Mouse (Mus musculus) 3134 (cell line): ENCODE data around the gene Llgl2.

Source experiments
- DNase-seq: peaks from one replicate; pipeline ENCODE4 v3.0.0-alpha.2; 2011; ENCODE audit warnings: low spot score; ENCODE audit not compliant: insufficient read length; ENCODE audit errors: extremely low read depth

Llgl2 gene

DNA sequence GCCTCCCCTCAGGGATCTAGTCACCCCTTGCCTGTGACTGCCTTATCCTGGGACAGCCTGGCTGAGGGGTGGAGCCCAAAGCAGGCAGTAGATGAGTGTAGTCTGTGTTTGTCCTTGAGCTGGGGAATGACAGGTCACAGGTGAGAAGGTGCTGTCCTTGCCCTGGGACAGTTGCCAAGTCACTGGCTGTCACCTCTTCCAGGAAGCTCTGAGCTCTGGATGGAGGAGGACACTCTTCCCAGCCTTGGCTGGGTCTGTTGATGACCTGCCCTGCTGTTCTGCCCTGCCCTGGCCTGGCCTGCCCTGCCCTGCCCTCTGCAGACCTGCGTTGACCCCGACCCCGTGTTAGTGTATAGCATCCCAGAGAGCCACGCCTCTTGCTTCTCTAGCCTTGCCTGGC lies 48.6 kb downstream of the Llgl2 start:
- no peak for DNase-seq

DNA sequence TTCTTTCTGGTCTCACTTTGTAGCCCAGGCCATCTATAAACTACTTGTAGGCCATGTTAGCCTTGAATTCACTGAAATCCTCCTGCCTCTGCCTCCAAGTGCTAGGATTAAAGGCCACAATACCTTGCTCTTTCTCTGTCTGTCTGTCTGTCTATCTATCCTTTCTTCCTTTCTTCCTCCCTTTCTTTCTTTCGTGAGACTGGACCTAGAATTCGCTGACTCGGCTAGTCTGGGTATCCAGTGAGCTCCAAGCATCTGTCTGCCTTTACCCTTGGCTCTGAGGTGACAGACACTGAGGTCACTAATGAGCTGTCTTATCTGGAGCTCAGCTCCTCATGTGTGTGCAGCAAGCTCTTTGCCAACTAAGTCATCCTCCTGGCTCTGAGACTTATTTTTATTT lies 52.1 kb downstream of the Llgl2 start:
- DNase-seq, result no peak

- no peak for DNase-seq
Observed at GRCm38 (mm10) chr11:115876438-115876837, 52.6 kb downstream of the Llgl2 start.

DNA sequence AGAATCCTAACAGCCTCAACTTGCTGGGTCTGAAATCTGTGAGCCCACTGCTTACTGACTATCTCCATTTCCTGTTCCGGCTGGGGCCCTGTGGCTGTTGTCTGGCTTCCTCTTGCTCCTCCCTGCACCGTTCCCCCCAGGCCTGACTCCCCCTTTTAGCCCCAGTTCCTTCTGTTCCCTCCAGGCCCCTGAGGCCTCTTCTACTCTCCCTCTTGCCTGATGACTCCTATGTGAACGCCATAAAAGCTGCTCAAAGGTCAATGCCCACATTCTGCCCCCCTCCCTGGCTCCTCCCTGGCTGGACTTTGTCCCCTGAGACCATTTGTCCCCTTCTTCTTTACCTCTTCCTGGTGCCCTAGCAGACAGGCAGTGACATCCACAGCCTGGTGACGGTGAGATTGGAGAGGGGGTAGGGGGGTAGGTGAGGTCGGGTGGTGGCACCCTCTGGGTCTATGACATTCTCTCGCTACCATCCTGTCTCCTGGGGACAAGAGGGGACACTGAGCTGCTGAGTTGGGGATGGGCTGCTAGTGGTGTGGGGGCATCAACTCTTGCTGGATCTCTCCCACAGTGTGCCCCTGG lies 53.4 kb downstream of the Llgl2 start:
- no peak for DNase-seq

GRCm38 (mm10) chr11:115878071-115878470 lies 54.2 kb downstream of the Llgl2 start:
- no peak for DNase-seq

- DNase-seq, result peak; percentile 48
Observed at GRCm38 (mm10) chr11:115881002-115881401, 57.2 kb downstream of the Llgl2 start.

DNA sequence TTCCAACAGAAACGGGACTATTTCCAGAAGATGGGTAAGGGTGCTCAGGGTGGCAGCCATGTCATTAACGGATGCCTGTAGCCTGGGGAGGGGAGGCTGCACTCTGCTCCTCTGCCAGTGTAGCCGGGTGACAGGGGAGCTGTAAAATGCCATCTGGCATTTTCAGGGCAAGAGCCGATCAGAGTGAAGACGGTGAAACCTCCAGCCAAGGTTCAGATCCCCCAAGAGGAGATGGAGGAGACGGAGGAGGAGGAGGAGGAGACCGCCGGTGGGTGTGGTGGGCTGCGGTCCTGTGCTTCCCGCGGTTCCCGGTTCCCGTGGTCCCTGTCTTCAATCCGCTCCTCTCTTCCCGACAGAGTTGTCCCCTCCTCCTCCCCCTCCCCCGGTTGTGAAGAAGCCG lies 59.4 kb downstream of the Llgl2 start:
- no peak for DNase-seq

DNA sequence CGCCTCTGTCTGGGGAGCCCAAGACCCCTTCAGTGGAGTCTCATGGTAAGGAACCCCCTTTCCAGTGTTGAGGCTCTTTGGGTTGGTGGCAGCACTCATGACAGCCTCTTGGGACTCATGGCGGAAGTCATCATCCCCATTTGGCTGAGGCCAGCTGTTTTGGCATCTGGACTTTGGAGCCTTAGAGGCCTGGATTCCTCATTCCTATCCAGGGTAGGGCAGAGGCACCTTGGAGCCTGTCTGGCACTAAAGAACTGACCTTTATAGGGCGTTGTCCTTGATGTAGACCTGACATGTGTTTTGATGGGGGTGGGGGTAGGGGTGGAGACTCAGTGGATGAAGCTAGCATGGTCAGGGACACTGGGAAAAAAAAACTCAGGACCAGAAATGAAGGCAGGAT lies 60.5 kb downstream of the Llgl2 start:
- DNase-seq, result no peak

DNA sequence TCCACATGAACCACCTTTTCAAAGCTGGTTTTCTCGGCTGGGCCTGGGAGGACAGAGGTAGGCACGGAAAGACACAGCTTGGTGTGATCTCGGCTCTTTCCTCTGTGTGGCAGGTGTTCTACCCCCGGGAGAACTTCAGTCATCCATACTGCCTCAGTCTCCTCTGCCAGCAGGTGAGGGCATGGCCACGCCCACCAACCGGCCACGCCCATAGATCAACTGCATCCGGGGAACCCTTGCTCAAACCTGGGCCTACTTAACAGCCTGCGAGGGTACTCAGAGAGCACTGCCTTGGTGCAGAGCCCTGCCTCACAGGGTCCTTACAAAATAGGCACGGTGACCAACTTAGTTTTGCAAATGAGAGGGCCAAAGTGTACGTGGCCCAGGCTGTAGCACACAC lies 61.4 kb downstream of the Llgl2 start:
- no peak for DNase-seq

DNA sequence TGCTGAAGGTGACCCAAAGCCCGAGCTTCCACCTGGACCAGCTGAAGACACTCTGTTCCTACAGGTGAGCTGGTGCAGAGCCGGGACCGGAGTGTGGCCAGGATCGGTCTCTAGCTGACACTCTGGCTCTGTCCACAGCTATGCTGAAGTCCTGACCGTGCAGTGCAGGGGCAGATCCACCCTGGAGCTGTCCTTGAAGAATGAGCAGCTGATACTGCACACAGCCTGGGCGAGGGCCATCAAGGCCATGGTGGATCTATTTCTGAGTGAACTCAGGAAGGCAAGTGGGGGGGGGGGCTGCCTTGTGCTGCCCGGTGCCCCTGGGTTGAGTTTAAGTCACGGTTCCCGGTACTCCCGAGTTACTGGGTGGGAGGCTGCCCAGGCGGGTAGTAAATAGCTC lies 62.6 kb downstream of the Llgl2 start:
- no peak for DNase-seq

DNA sequence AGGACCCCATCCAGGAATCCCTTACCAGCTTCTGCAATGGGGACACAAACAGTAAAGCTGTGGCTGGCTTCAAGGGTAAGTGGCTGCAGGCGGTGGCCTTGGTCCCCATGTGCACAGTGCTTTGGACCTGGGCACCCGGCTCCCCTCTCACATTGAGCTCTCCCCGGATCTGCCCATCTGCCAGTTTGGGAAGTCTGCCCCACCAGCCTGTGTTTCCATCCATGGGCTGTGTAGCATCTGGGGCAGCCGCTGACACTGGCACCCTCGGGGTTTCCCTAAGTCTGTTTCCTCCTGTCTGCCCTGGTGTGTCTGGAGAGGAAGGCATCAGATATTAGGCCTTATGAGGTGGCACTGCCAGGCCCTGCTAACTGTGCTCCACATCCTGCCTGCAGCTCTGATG lies 64.2 kb downstream of the Llgl2 start:
- no peak for DNase-seq

DNA sequence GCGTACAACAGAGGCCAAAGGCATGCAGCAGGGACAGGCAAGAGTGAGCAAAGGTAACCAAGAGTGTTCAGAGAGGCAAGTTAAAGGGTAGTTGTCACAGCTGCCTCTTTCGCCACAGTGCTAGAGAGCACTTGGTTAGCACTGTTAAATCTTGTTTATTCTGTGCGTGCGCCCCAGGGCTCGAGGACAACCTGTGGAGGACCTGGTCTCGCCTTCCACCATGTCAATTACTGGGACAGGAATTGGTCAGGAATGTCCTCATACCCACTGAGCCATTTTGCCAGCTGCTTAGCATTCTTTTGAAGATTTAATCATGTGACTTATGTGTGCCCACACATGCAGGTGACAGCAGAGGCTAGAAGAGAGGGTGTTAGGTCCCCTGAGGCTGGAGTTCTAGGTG lies 65.3 kb downstream of the Llgl2 start:
- no peak for DNase-seq

DNA sequence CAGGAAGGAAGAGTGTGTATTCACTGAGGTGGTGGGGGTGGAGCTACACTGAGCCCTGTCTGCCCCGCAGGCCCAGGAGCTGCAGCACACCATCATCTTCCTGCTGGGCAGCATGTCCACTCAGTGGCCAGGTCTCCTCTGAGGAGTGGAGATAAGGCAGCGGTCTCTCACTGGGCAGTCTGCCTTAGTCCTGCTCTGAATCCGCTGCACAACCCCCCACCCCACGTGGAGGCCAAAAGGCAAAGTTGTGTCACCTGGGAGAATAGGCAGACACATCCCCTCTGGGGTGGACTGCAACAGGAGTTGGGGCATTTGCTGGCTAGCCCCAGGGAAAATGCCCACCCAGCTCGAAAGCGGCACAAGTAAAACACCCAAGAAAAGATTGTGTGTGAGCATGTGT lies 68.4 kb downstream of the Llgl2 start:
- DNase-seq, result no peak

- no peak for DNase-seq
Observed at GRCm38 (mm10) chr11:115893071-115893470, 69.2 kb downstream of the Llgl2 start.

GRCm38 (mm10) chr11:115894755-115895520 lies 71.1 kb downstream of the Llgl2 start:
- no peak for DNase-seq

DNA sequence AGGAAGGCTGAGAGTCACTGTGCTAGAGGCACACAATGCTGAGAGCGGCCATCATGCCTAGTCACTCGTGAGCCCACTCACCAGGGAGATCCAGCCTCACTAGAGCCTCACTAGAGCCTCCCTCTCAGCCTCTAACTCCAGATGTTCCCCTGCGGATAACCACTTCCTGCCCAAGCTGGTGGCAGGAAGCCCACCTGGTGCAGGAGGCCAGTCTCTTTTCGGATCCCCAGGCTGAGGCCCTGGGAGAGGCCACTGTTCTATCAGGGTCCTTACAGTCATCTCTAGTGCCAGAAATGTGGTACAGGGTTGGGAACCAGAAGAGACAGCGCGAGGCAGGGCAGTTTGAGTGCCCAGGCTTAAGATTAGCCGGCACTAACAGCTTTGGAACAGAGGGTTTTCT lies 74.6 kb downstream of the Llgl2 start:
- no peak for DNase-seq

DNA sequence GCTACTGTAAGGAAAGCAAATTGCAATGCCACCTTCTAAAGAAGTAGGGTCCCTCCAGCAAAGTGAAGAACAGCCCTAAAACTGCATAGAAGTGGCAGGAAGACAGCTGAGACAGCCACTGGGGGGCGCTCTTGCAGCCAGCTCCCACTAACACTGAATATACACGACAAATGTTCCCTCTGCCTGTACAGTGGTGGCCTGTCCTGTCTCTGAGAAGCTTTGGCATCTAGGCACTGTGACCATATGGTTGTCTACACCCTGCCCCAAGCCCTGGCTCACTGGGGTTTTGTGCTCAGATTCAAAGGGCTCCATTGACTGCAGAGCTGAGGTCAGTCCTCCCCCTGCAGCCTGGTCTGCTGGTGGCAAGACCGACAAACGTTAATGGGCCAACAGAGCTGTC lies 75.0 kb downstream of the Llgl2 start:
- no peak for DNase-seq

DNA sequence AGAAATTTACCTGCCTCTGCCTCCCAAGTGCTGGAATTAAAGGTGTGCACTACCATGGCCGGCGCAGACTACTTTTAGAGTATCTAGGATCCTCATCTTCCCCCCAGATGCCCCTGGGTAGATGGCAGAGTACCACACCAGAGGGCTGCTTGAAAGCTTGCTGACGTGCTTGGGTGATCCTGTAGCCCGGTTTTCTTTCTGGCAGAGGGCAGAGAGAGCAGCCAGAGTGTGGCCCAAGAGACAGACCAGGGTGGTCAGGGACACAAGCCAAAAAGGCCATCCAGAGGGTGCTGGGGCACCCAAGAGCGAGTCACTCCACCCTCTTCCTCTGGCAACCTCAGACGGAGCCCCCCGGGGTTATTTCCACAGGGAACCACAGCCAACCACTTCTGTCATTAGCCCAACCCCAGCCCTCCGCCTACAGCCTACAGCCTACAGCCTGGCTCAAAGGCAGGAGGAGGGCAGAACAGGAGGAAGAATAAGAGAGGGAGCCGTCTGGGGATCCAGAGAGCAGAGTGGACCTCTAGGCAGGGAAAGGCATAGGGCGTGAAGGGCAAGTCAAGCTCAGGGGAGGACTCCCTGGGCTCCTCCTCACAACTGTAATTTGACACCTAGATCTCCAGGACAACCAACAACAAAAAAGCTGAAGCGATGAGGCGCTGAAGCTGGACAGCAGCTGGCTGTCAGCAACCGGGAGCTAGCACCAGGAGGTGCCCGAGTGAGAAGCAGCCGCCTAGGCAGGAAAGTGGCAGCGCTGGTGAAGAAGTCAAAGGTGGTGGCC lies 75.8 kb downstream of the Llgl2 start, which contains the start of gene Smim5:
TSS of gene Smim5 (plus strand) at position 481 of the 781 bp plus-strand sequence.
- peak; percentile 62 for DNase-seq

- no peak for DNase-seq
Observed at GRCm38 (mm10) chr11:115900561-115901337, 76.9 kb downstream of the Llgl2 start.

DNA sequence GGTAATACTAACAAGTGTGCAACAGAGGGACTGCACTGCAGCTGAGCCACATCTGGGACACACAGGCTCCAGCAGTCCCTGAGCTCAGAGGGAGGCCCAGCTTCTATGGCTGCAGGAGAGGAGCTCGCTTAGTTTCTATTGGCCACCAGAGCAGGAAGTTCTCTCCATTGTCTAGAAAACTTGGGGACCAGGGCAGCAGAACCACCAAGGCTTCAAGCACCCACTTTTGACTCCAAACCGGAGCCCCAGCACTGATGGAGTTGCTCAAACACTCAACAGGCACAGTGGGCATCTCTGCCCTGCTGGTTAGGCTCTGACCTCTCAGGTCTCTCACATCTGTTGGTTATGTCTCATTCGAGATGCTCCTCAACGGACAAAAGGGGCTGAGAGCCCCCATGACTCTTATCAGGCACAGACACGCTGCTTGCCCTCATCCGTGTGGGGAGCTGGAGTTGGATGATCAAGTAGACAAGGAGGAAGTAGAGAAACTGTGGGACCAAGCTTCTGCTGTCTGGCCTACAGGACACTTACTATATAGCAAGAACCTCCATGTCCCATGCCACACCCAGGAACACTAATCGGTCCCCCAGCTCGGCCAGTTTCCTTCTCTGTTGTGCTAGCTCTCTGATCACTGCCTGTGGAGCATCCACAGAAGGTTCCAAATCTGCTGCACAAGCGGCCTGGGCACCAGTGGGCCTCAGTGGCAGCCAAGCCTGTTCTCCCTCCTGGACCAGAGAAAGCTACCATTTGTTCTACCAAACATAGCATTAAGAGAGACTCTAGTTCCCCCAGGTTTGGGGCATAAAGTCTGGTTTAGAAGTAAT lies 77.7 kb downstream of the Llgl2 start:
- DNase-seq, result no peak
